Mouse (Mus musculus) regulatory T cell (primary cell): Measurements from ENCODE around the gene Rap1gap.

Experiments
- in situ Hi-C: fragments of 300-600 bp; cut with MboI, MseI; formaldehyde crosslinking; loops from one replicate; pipeline ENCODE4 v1.15.1; 2025; ENCODE audit warnings: high pct_unique_total_duplicates

The Rap1gap gene

GRCm38 (mm10) chr4:137743791-137744190, 79.3 kb downstream of the Rap1gap start:
- in situ Hi-C loops = no loop called here

DNA sequence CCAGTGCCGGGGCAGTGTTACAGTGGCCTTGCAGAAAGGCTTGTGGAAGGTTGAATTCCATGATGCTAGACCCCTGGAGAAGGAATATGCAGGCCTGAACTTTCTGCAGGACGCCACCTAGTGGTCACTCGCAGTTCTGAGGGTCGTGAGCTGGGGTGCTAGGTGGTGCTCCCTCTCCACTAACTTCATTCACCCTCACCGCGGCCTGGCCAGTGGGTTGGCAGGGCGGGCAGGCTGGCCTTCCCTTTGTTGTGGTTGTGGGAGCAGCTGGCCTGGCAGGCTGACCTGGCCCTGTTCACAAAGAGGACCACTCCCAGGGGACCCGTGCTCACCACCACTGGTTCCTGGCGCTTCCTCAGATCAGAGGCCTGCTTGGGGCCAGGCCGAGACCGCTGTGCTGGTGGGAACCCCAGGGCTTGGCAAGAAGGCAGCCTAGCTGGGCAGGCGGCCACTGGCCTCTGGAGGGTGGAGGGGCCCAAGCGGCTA, 80.0 kb downstream of the Rap1gap start:
- in situ Hi-C loops = no loop called here

DNA sequence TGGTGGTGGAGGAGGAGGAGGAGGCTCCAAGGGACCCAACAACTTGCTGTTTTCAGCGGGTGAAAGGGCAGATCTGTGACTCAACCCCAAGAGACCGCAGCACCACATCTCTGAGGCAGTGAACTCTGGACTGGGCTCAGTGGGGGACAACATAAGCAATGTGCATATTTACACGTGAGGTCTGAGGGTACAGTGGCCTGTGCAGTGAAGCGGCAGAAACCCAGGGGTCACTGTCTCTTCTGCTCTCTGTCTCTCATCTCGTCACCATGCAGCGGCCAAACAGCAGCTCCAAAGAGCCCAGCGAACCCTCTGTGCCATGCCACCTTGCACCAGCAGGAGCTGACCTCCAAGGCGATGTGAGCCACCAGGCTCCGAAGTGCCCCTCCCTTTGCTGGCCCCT, 82.6 kb downstream of the Rap1gap start:
- in situ Hi-C loops = no loop called here

DNA sequence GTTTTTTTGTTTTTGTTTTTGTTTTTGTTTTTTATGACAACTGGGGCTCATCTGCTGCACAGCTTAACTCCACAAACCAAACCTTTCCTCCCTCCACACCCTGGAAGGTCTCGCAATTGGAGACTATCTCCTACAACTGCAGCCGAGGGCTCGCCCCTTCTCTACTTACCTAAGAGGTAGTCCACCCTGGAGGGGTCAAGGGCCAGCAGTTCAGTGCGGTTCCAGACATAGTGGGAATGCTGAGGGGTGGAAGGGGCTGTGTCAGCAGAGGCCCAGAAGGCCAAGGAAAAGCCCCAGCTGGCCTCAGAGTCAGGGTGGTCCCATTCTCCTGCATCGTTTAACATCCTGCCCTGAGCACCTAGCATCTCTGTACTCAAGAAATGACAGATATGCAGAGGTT, 83.1 kb downstream of the Rap1gap start:
- in situ Hi-C loops = no loop called here

DNA sequence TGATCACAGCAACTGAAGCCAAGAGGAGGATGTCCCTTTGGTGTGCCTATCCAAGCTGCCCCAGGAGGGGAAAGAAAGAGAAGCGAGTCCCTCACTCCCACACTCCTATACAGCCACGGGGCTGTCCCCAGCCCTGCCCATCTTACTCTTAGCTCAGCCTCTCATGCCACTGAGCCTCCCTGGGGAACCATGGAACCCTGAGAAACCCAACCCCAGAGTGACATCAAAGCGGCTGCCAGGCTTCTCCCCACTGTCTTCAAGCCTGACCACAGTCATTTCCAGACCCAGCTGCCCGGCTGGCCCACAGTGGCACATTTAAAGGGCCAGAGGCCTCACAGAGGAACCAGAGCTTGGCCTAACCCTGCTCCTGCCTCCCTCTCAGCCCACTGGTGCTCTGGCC, 84.2 kb downstream of the Rap1gap start:
- in situ Hi-C loops = no loop called here

- in situ Hi-C loops = no loop called here
Measured at GRCm38 (mm10) chr4:137749680-137750079, 85.2 kb downstream of the Rap1gap start.

DNA sequence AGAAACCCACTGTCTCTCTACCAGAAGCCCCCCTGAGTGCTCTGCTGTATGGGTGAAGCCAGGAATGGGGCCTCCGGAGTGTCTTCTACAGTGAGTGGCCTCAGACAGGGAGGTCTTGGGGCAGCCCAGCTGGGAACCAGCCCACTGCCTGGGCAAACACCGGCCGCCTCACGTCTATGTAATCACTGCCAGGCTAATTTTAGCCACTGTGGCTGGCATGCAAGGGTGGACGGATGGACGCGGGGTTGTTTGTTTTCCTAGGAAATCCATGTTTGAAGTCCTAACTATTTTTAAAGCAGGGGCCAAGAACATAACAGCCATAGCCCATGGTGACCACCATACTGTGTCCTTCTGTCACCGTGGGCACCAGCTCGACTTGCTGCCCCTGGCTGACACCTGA, 85.6 kb downstream of the Rap1gap start:
- in situ Hi-C loops = no loop called here

DNA sequence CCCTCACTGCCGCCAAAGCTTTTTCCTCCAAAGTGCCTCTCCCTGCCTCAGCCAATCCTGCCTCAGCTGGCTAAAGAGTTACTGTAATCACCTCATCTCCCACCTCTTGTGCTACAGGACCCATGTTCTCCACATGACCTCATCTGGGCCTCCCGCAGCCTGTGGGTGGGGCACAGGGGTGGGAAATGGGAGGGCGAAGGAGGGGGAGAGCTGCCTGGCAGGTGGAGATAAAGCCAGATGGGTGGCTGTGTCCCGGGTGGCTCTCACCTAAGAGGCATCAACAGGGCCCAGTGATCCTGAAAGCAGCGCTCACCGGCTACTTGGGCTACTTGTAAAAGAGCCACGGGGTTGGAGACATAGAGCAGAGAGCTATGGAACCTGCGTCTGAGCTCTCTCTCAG, 86.8 kb downstream of the Rap1gap start:
- in situ Hi-C loops = no loop called here

GRCm38 (mm10) chr4:137751717-137752116, 87.2 kb downstream of the Rap1gap start:
- in situ Hi-C loops = no loop called here

DNA sequence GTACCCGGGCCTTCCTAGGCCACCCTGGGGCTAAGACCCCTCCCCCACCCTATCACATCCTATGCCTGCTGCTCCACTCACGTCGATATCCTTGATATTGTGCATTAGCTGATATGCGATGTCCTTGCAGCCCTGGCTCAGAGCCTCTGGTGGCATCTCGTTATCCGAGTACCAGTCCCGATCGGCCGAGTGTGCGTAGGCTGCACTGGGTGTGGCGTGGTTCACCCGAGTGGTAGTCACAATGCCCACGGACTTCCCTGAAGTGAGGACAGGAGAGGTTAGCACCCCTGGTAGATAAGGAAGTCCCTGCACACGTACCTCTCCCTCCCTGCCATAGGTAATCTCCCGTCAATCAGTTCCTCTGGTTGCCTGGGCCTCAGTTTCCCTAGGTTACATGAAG, 87.9 kb downstream of the Rap1gap start:
- in situ Hi-C loops = no loop called here

- in situ Hi-C loops = no loop called here
Measured at GRCm38 (mm10) chr4:137753199-137753598, 88.7 kb downstream of the Rap1gap start.

- in situ Hi-C loops = no loop called here
Measured at GRCm38 (mm10) chr4:137754446-137754845, 89.9 kb downstream of the Rap1gap start.

DNA sequence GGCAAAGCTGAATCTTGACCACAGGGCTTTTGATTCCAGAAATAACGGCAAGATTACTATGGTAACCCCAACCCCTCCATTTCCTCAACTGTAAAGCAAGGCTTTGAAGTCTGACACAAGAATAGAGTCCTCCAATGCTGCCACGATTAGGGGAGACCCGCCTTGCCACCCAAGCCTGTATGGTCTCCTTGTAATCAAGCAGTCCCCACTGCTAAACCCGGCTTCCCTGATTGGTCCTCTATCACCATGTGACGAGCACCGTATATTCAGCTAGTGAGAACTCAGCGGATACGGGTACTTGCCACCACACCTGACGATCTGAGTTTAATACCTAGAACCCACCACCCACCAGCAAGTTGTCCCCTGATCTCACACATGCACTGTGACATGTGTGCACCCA, 98.4 kb downstream of the Rap1gap start:
- in situ Hi-C loops = no loop called here

DNA sequence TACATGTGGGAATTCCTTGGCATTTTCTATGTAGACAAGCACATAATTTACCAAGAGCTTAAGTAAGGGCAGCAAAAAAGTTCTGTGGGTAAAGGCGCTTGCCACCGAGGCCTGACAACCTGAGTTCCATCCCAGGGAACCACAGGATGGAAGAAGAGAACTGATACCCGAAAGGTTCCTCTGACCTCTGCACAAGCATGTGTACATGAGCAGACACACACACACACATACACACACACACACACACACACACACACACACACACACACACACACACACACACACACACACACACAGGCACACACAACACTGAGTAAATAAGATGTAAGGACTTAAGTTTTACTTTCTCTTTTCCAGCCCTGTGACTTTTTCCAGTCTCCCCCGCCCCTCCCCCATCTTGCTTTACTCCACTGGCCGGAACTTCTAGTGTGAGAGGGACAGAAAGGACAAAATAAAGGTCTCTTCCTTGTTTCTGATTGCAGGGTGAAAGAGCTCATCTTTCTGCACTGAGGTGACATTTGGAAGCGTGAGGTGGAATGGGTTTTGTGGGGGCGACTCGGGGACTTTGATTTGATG, 99.5 kb downstream of the Rap1gap start:
- in situ Hi-C loops = no loop called here

- in situ Hi-C loops = no loop called here
Measured at GRCm38 (mm10) chr4:137764621-137765020, 100.1 kb downstream of the Rap1gap start.

DNA sequence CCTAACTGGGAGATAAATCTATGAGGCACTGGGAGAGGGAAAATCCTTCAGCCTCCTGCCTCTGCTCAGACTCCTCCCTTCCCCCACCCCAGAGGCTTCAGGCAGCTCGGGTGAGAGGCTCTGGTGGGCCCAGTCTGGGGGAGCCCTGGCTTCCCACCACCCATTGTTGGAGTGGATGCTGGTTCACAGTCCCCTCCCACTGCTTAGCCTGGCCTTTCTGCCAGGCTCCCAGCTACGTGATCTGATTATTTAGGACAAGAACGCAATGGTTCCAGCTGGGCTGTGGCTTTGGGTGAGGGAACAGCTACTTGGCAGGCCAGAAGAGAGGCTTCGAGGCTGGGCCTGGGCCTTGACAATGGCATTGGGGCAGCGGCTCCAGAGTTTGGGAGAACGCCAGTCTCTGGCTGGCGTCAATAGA, 101.0 kb downstream of the Rap1gap start:
- in situ Hi-C loops = no loop called here

- in situ Hi-C loops = no loop called here
Measured at GRCm38 (mm10) chr4:137766365-137766764, 101.8 kb downstream of the Rap1gap start.

DNA sequence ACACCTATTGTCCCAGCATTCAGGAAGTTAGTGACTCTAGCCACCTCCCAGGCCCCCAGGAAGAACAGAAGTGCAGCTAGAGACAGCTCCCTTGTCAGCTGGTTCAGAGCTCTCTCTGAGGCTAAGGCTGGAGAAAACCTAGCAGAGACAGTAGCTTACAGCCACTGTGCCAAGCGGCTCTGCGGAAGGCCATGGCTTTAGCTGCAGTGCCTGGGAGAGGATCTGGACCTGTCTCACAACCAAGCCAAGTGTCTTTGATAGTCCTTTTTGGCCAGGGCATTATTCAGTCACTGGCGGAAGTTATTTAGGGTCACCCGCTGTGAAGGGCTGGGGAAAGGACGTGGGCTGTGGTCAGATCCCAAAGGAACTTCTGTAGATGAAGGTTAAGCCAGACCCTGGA, 103.9 kb downstream of the Rap1gap start:
- in situ Hi-C loops = no loop called here

GRCm38 (mm10) chr4:137768831-137769230, 104.3 kb downstream of the Rap1gap start:
- in situ Hi-C loops = no loop called here

- in situ Hi-C loops = no loop called here
Measured at GRCm38 (mm10) chr4:137769635-137770034, 105.1 kb downstream of the Rap1gap start.

- in situ Hi-C loops = no loop called here
Measured at GRCm38 (mm10) chr4:137770901-137771612, 106.5 kb downstream of the Rap1gap start.

GRCm38 (mm10) chr4:137771749-137772148, 107.2 kb downstream of the Rap1gap start:
- in situ Hi-C loops = no loop called here

DNA sequence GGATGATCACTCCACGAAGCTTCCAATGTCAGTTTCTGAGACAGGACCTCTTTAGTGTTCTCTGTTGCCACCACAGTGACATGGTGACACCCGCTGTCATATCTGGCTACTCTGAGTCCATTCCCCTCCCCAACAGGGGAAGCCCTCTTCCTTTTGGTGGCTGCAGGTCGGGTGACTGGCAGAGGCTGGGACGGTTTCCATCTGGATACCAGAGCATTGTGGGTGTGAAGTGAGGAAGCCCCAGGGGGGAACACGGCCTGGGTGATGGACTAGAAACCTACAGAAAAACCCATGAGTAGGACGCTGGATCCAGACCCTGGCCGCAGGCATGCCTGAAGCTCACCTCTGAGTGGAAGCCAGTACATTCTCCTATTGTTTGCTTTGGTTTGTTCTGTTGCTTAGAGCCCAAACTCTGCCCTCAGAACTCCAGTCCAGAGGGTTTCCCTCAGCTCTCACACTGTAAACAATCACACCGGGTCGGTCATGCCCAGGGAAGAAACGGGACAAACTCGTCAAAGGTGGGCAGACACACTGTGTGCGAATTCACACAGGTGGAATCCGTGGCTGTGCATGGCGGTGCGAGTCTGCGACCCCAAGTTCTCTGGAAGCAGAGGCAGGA, 108.0 kb downstream of the Rap1gap start:
- in situ Hi-C loops = no loop called here
